Mouse (Mus musculus) spleen, embryonic (tissue): ENCODE measurements at regions not wholly inside any gene's neighbourhood (a gene's known extent, or its start where the extent isn't known, plus 50 kb on each side); places are given as distances from the start of the nearest gene placed in this dataset.

Experiments
- CTCF ChIA-PET: fragments of 350-600 bp; sonication (Branson Sonifier 250); formaldehyde crosslinking; loops from one replicate; lab custom pipeline; 2022; lab: Charles Lee

DNA sequence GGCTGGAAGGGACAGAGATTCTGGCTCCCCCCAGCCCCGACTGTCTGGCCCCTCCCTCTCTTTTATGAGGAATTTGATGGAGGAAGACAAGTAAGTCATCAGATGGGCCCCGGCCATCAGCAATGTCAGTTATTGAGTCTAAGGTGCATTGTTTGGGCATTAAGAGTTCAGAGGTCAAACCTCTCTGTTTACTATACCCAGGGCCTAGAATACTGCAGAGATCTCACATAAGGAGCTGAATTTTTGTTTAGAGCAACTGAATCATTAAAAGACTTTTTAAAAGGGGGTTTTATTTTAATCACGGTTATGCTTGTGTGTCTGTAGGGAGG, 353.1 kb upstream of the Jarid2 start:
- CTCF ChIA-PET, result no interaction called here

GRCm38 (mm10) chr13:44381721-44382450, 347.4 kb upstream of the Jarid2 start:
- CTCF ChIA-PET, result no interaction called here

DNA sequence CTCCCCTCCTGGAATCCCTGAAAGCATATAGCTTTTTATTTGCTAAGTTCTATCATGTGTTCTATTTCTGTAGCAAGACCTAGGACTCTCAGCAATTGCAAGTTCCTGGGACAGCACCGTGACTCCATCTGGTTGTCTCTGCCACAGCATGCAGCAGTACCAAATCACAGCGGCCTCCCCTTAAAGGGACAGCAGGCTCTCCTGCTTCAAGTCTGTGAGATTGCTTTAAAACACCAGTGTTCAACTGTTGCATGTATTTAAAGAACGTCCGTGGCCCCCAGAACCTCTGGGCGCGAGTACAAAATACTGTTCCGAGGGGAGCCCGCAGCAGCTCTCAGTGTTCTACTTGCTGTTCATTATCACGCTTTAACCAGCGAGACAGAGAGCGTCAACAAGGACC, 346.0 kb upstream of the Jarid2 start:
- CTCF ChIA-PET, result no interaction called here

DNA sequence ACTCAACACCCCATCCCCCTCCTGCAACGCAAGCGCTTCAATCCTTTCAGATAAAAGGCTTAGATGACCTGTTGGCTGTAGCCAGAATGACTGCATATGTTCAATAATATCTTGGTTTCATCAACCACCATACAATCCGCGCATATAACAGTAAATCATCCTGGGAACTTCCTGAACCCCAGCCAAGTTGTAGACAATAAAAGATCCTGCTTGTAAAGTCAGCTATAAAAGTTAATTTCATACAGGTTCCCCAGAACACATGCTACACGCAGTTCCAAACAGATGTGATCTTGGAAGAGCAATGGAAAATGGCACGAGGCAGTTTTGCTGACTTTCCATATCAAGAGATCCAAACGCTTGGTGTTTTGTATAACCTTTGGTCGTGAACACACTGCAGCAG, 342.5 kb upstream of the Jarid2 start:
- CTCF ChIA-PET, result no interaction called here

- CTCF ChIA-PET, result no interaction called here
Observed at GRCm38 (mm10) chr13:44389696-44390095, 339.6 kb upstream of the Jarid2 start.

- CTCF ChIA-PET, result interaction anchor here (0.6 kb wide), 1 partner anchor 73 kb away, joined by 8 read pairs; no protein-coding TSS in a partner anchor
Observed at GRCm38 (mm10) chr13:44390666-44391390, 338.4 kb upstream of the Jarid2 start.

DNA sequence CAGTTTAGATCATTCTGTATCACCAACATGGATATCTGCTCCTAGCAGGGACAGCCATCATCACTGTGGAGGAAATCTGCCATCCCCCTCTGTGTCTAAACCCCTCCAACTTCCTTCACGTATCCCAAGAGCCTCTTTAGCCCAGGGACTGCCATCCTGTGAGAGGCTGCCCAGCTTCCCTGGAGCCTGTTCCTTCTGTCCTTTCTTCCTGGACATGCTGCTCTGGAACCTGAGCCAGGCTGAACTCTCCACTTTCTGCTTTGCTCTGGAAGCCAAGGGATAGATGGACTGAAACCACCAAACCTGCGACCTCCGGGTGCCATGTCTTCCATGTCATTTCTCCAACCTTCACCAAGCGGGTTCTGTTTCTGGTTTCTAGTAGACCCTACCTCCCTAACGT, 335.3 kb upstream of the Jarid2 start:
- CTCF ChIA-PET, result interaction anchor here (0.7 kb wide), 1 partner anchor 9 kb away, joined by 13 read pairs; no protein-coding TSS in a partner anchor

DNA sequence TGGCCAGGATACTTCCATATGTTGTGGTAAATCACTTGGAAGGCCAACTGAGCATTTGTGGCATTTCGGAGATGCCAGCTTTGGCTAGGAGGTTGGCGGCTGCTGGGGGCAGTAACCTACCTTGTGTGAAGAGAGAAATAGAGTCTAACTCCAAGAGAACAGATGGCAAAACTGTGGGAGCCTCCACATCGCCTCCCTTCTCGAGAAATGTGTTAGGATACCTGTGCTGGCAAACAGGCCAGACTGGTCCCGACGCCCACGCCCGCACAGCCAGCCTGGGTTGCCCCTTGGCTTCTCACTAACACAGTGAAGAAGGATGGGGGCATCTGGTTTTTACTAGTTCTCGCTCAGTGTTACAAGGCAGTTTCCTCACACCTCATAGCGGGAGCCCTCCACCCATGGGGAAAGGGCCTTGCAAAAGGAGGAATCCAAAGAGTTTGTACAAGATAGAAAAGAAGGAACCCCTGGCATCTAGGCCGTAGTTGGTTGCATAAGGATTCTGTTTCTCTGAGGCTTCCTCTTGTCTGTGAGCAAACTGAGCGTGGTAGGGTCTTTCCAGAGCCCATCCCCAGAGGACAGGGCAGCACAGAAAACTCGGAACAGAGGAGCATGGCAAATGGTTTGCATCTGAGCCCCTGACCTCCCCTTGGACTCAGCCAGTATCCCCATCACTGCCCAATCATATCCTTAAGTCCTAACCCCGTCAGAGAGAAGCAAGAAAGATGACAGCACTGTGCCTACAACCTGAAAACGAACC, 330.5 kb upstream of the Jarid2 start:
- CTCF ChIA-PET, result no interaction called here

- CTCF ChIA-PET, result no interaction called here
Observed at GRCm38 (mm10) chr13:44399370-44399685, 329.9 kb upstream of the Jarid2 start.

DNA sequence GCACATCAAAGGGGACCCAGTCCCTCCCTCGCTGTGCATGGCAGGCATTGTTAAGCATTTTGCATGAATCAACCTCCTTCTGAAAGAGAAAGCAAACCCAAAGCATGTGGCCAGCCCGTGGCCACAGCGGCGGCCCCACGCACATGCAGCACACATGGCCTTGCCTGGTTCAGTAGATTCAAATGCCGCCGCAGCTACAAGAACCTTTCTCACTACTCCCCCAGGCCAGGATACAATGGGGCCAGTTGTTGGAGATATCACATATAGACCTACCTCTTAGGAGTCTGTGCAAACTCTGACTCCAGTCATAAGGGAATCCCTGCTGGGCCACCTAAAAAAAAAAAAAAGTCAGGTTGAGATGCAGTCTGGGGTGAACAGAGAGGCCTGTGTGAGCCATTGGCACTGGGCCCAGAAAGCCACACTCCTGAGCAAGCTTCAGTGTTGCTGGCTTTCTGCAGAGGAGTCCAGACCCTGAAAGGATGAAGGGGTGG, 329.4 kb upstream of the Jarid2 start:
- CTCF ChIA-PET, result interaction anchor here (0.5 kb wide), 1 partner anchor 37 kb away, joined by 3 read pairs; no protein-coding TSS in a partner anchor

GRCm38 (mm10) chr13:44404010-44404575, 325.2 kb upstream of the Jarid2 start:
- CTCF ChIA-PET, result no interaction called here

GRCm38 (mm10) chr13:44407307-44407706, 322.0 kb upstream of the Jarid2 start:
- CTCF ChIA-PET, result no interaction called here

- CTCF ChIA-PET, result no interaction called here
Observed at GRCm38 (mm10) chr13:44408619-44408959, 320.7 kb upstream of the Jarid2 start.

- CTCF ChIA-PET, result no interaction called here
Observed at GRCm38 (mm10) chr13:44408960-44409719, 320.1 kb upstream of the Jarid2 start.

- CTCF ChIA-PET, result no interaction called here
Observed at GRCm38 (mm10) chr13:44409720-44410047, 319.6 kb upstream of the Jarid2 start.

DNA sequence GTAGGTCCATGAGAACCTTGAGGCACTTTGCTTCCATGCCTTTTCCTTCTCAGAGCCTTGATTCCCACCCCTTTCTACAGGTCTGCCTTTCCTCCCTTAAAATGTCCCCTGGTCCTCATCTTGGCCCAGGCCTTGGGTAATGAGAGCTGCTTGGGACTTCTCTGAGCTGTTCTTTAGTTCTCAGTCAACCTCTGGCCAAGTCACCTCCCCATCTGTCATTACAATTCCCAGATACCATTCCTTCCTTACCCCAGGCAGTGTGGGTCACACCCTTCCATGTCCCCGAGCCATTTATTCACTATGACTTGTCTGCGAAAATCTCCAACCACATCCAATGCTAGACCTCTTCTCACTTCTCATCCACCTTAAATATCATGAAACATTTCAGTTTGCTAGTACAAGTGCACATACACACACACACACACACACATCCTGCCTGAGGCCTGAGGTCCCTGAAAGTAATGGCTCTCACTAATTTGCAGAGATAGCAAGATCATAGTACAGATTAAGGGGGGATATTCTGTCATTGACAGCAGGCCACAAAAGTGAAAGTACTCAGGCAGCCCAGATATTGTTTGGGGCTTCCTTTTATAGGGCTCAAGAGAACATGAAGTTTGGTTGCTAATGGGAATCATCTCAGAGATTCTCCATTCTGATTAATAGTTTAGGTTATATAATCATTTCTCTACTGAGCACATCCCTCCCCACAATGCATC, 317.3 kb upstream of the Jarid2 start:
- CTCF ChIA-PET, result no interaction called here

GRCm38 (mm10) chr13:44413305-44413704, 316.0 kb upstream of the Jarid2 start:
- CTCF ChIA-PET, result no interaction called here

GRCm38 (mm10) chr13:44415971-44416370, 313.3 kb upstream of the Jarid2 start:
- CTCF ChIA-PET, result interaction anchor here (0.5 to 0.6 kb wide), 3 partner anchors 311 to 547 kb away, joined by 3 to 4 read pairs (median 3); no protein-coding TSS in a partner anchor

DNA sequence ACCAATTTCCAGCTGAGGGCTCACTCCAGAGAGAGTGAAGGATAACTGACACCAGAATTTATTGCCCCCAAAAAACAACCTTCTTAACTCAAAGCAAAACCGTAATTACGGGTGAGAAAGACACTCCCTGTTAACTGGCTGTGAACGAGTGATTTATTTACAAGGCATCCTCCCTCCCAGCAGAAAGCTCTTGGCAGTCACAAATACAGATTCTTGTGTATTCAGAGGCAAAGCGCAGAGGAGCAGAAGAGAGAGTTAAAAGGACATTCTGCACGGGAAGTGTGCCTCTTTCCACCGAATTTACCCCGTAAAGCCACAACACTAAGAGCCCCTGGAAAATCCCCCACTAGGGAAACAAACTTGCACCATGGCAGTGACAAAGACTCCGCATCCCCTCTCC, 312.3 kb upstream of the Jarid2 start:
- CTCF ChIA-PET, result interaction anchor here (0.7 kb wide), 1 partner anchor 405 kb away, joined by 5 read pairs; no protein-coding TSS in a partner anchor

DNA sequence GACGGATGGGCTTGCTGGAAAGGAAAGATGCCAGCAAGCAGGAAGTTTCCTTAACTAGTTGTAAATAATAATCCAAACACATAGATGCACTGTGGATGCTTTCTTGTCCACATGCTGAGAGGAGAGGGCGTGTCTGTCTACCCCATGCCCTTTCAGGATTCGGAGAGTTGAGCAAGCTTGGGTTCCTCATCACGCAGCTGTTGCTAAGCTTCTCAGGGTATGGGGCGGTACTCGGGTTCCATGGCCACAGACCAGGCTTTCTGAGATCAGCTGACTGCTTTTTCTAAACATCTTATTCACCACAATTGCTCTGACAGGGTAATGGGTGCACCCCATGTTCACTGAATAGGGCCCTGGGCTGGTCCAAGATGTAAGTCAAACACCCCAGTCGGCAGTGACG, 310.2 kb upstream of the Jarid2 start:
- CTCF ChIA-PET, result interaction anchor here (0.5 kb wide), 1 partner anchor 21 kb away, joined by 8 read pairs; no protein-coding TSS in a partner anchor
